In the genomic region with DNA sequence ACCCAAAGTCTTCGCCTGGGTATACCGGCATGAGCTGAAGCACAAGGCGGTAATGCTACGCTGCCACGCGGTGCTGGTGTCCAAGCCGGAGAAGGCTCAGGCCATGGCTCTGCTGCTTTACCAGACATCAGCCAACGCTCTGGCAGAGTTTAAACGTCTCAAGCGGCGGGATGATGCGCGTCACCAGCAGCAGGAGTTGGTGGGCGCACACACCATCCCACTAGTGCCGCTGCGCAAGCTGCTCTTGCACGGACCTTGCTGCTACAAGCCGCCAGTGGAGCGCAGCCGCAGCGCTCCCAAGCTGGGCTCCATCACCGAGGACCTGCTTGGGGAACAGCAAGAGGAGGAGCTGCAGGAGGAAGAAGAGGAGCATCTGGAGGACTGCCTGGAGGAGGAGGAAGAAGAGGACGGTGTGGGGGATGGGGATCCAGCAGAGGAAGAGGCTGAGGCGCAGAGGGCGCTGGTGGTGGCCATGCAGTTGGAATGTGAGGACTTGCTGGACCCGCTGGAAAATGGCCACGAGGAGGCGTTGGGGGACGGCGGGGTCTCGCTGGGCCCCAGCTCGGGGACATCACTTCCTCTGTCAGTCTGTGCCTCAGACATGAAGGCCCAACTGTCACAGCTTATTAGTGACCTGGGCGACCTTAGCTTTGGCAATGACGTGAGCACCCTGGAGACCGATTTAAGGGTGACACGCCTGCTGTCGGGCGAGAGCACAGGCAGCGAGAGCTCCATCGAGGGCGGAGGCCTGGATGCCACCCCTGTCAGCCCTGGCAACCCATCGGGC, we compare ENCODE assay signal across 8 mouse cellular contexts. TPM values are rescaled to one million over a fixed set of nuclear protein-coding genes. Genes with fewer than 3 reads are reported as not detected.
DNase-seq lines count a peak whose midpoint lies in the region; ATAC-seq and TF ChIP-seq lines count a peak whose summit lies in the region.

No protein-coding gene starts in this region.

- H3K4me1 ChIP-seq in cerebellum, adult 2 months (ENCODE audit: control insufficient read depth, insufficient read depth, low read length) = peaks cover 5% of the 10 kb centered on the region; the same call in 1 of the 2 replicates
- peaks cover 57% of the 10 kb centered on the region for H3K4me1 ChIP-seq in hindbrain, embryonic 12.5 days
- peaks cover 6% of the 10 kb centered on the region; the same call in 1 of the 2 replicates for H3K4me1 ChIP-seq in small intestine, adult 2 months (ENCODE audit: control insufficient read depth, insufficient read depth, insufficient read length, low read length)

- intact Hi-C loops in left cerebral cortex, postnatal 10 days (cut with DNase I) = loop anchor here (5.0 kb wide), 1 partner anchor 51 kb away; no protein-coding TSS in a partner anchor

- WGBS in cerebellum, adult 2 months = 20% methylated on average over 42 of the region's 42 CpGs
- WGBS in hindbrain, embryonic 12.5 days = 8% methylated on average over 42 of the region's 42 CpGs
- 36% methylated on average over 42 of the region's 42 CpGs for WGBS in small intestine, adult 2 months

- H3K27ac ChIP-seq in cerebellum, adult 2 months (ENCODE audit: insufficient read depth, low read length) = no peak overlapping the region
- H3K27ac ChIP-seq in hindbrain, embryonic 12.5 days = peak overlapping the region; percentile 13
- no peak overlapping the region for H3K27ac ChIP-seq in small intestine, adult 2 months (ENCODE audit: insufficient read depth, low read depth, low read length)

- H3K27me3 ChIP-seq in cerebellum, adult 2 months (ENCODE audit: control insufficient read depth, insufficient read depth, low read length) = no peaks in the 10 kb centered on the region
- peaks cover 28% of the 10 kb centered on the region for H3K27me3 ChIP-seq in hindbrain, embryonic 12.5 days
- H3K27me3 ChIP-seq in small intestine, adult 2 months (ENCODE audit: control insufficient read depth, insufficient read depth, low read length) = no peaks in the 10 kb centered on the region

- peak; percentile 61 for DNase-seq in ZHBTc4 (ENCODE audit: low read depth, low spot score)
- peak; percentile 51 to 54 for DNase-seq in cerebellum, adult 2 months
- DNase-seq in frontal cortex, postnatal 10 days (ENCODE audit: low spot score in 2 of 2) = peak; percentile 33 to 46
- DNase-seq in left cerebral cortex, postnatal 10 days (ENCODE audit: extremely low spot score in 1 of 2, low spot score in 2 of 2) = peak; percentile 27 to 90
- peak; percentile 87 to 91 for DNase-seq in lung, postnatal 4 days
- no peak for DNase-seq in MN1 (ENCODE audit: low spot score)

- H3K4me2 ChIP-seq in hindbrain, embryonic 12.5 days (replicated peaks) = peak overlapping the region; percentile 94

- H3K9me3 ChIP-seq in hindbrain, embryonic 12.5 days (replicated peaks) = no peaks in the 10 kb centered on the region

- peak overlapping the region; percentile 64 for H3K4me3 ChIP-seq in cerebellum, adult 2 months (replicated peaks; ENCODE audit: insufficient read depth, low read depth, low read length)
- peak overlapping the region; percentile 64 for H3K4me3 ChIP-seq in hindbrain, embryonic 12.5 days
- H3K4me3 ChIP-seq in small intestine, adult 2 months (ENCODE audit: low read depth, low read length) = peak overlapping the region; percentile 92

- no peak for TF ChIP-seq POLR2A in cerebellum, adult 2 months (IDR thresholded peaks at IDR 0.05; ENCODE audit: borderline replicate concordance, insufficient read depth, low read length)
- no peak for TF ChIP-seq POLR2A in small intestine, adult 2 months (IDR thresholded peaks at IDR 0.05; ENCODE audit: low read depth, low read length)

- peak overlapping the region; percentile 67 for H3K9ac ChIP-seq in hindbrain, embryonic 12.5 days

- no peaks in the 10 kb centered on the region for H3K36me3 ChIP-seq in hindbrain, embryonic 12.5 days
- H3K36me3 ChIP-seq in small intestine, adult 2 months (ENCODE audit: control insufficient read depth, insufficient read depth, low read length) = no peaks in the 10 kb centered on the region

- TF ChIP-seq CTCF in cerebellum, adult 2 months (IDR thresholded peaks at IDR 0.05; ENCODE audit: borderline replicate concordance, insufficient read depth, low read depth, low read length) = 0 out of 2 replicates have a peak, but pooled peaks have one; percentile 10
- no peak for TF ChIP-seq CTCF in small intestine, adult 2 months (IDR thresholded peaks at IDR 0.05; ENCODE audit: extremely low read depth, insufficient read length, insufficient replicate concordance, low read depth, low read length)

- peak; percentile 9; the same call in 1 of the 2 replicates for ATAC-seq in hindbrain, embryonic 12.5 days (ENCODE audit: low FRiP score)

RNA-seq across cellular contexts. Expression of a gene that starts 1.7 kb away (rescaled TPM):
- polyA plus RNA-seq in cerebellum, adult 2 months (2012; rRNA removed) = 15.2 and 16.0 TPM in 2 replicates
- polyA plus RNA-seq in hindbrain, embryonic 12.5 days (2016; fragmentation: Nextera tagmentation; extraction: Ambion mirVana) = 17.5 and 17.6 TPM in 2 replicates
- 10 to 100 TPM; 11.5 to 15.3 TPM for total RNA-seq in left cerebral cortex, postnatal 10 days (2021)
- polyA plus RNA-seq in small intestine, adult 2 months (2012; rRNA removed) = 9.8 and 11.7 TPM in 2 replicates

RNA-seq across cellular contexts. Expression of a gene that starts 13.8 kb away (rescaled TPM):
- 20.3 and 21.5 TPM in 2 replicates for polyA plus RNA-seq in cerebellum, adult 2 months (2012; rRNA removed)
- 69.4 and 75.7 TPM in 2 replicates for polyA plus RNA-seq in hindbrain, embryonic 12.5 days (2016; fragmentation: Nextera tagmentation; extraction: Ambion mirVana)
- total RNA-seq in left cerebral cortex, postnatal 10 days (2021) = 10 to 100 TPM; 20.5 to 20.8 TPM
- 2.6 and 5.5 TPM in 2 replicates for polyA plus RNA-seq in small intestine, adult 2 months (2012; rRNA removed)

RNA-seq across cellular contexts. Expression of a gene that starts 50.6 kb away (rescaled TPM):
- 17.4 and 20.8 TPM in 2 replicates for polyA plus RNA-seq in cerebellum, adult 2 months (2012; rRNA removed)
- polyA plus RNA-seq in hindbrain, embryonic 12.5 days (2016; fragmentation: Nextera tagmentation; extraction: Ambion mirVana) = 58.7 and 60.2 TPM in 2 replicates
- 10 to 100 TPM; 66.6 to 73.0 TPM for total RNA-seq in left cerebral cortex, postnatal 10 days (2021)
- polyA plus RNA-seq in small intestine, adult 2 months (2012; rRNA removed) = 1.2 and 3.0 TPM in 2 replicates
